Mouse (Mus musculus) macrophage (primary cell): ENCODE data around the gene Rab11a. TPM values are rescaled to one million over a fixed set of nuclear protein-coding genes. Genes with fewer than 3 reads are reported as not detected.
"Not testable (repeated sequence)": the region's sequence is repeated elsewhere in the genome, so short reads cannot be mapped to it uniquely, and the experiment has no call there.

Experiments used
- H3K27ac ChIP-seq: fragments of 350-480 bp; formaldehyde crosslinking; 2 replicates; pipeline ENCODE4 v1.9.0; 2021
- H3K36me3 ChIP-seq: fragments of 350-480 bp; formaldehyde crosslinking; 2 replicates; pipeline ENCODE4 v1.9.0; 2021; ENCODE audit errors: inconsistent target
- H3K4me3 ChIP-seq: fragments of 350-480 bp; formaldehyde crosslinking; 2 replicates; pipeline ENCODE4 v1.9.0; 2021; ENCODE audit errors: inconsistent target
- H3K79me2 ChIP-seq: fragments of 350-480 bp; formaldehyde crosslinking; 2 replicates; pipeline ENCODE4 v1.9.0; 2021; ENCODE audit errors: inconsistent target
- WGBS: methylation state at CpG from one replicate; pipeline ENCODE4 v1.1.7; 2026; ENCODE audit warnings: inconsistent platforms; ENCODE audit not compliant: missing documents; 5-methylcytosine and 5-hydroxymethylcytosine counted together
- polyA plus RNA-seq: library from polyadenylated mRNA; stranded (reverse); fragments of 250-400 nt; gene quantifications from 3 replicates; pipeline ENCODE4 v1.2.4, GENCODE M21; 2018; ENCODE audit warnings: inconsistent platforms

Rab11a gene
- polyA plus RNA-seq, 1 experiment from 2014 or later: 214 TPM

DNA sequence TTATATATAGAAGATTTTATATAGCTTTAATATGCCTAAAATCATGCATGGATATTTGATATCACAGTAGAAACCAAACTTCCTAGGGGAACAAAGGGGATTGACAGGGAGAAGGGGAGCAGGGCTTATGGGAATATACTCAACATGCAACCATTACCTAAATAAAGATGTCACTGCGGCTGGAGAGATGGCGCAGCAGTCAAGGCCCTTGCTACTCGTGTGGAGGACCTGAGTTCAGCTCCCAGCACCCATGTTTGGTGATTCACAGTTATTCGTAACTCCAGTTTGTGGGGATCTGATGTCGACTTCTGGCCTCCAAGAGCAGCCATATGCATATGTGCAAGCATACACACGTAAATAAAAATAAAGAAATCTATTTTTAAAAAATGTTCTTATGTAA lies 32.4 kb upstream of the Rab11a start:
- Histone ChIP-seq H3K4me3 (no peak overlapping the region), H3K79me2 (no peaks in the 10 kb centered on the region), H3K36me3 (no peaks in the 10 kb centered on the region), H3K27ac (no peak overlapping the region)
- WGBS: 96% methylated on average over 6 of the region's 6 CpGs

DNA sequence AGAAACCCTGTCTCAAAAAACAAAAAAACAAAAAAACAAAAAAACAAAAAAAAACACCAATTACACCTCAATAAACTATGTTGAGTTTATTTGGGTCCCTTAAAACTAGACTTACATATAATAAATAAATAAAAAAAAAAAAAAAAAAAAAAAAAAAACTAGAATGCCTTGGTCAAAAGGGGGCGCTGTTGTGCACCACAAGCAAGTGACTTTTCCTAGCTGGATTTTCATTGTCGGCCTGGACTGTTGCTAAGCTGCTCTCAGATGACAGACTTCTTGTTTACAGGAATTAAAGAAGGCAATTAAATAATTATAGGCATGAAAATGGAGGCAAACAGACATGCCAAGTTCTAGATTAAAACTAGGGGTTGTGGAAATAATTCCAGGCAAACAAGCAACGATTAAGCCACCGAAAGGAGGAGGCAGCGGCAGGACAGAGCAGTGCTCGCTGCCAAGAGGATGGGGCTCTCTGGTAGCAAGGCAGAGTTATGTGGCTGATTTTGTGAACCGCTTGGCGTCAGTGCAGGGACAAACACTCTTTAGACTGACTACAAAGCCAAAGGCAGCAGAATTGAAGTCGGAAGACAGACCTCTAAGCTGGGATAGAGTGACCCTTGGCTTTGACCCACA lies 31.6 kb upstream of the Rab11a start:
- WGBS: 77% methylated on average over 9 of the region's 9 CpGs

DNA sequence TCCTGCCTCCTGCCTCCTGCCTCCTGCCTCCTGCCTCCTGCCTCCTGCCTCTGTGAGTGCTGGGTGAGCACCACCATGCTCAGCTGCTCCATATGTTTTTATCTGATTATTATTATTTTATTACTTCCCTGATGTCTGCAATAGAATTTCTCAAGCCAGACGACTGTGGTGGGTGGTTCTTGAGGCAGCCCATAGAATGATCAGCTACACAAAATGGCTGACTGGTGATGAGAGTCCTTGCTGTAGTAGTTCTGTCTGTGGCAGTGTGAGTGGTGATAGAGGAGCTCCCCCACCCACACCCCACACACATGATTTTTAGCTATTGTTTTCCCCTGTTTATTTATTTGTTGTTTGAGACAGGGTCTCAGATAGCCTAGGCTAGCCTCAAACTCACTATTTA lies 30.2 kb upstream of the Rab11a start:
- H3K36me3 ChIP-seq: no peaks in the 10 kb centered on the region
- H3K4me3 ChIP-seq: no peak overlapping the region
- no peak overlapping the region for H3K27ac ChIP-seq
- WGBS: 29% methylated on average over 1 of the region's 1 CpGs
- H3K79me2 ChIP-seq: no peaks in the 10 kb centered on the region

More for the DNA sequence above, 31.6 kb upstream of the Rab11a start:
- Histone ChIP-seq H3K36me3 (no peaks in the 10 kb centered on the region), H3K79me2 (no peaks in the 10 kb centered on the region), H3K27ac (no peak overlapping the region), H3K4me3 (no peak overlapping the region)

DNA sequence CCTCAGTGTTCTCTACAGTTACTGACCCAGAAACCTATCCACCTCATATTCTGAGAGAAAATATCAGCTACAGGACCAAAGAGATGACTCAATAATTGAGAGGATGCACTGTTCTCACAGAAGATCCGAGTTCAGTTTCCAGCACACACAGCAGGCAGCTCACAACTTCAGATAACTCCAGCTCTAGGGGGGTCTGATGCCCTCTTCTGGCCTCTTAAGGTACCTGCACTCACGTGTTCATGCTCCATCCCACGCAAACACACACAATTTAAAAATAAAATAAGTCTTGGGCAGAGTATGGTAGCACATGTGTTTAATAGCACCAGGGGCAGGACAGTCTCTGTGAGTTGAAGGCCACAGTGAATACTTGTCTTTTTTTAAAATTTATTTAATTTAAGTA lies 28.6 kb upstream of the Rab11a start:
- H3K27ac ChIP-seq: no peak overlapping the region
- H3K36me3 ChIP-seq: no peaks in the 10 kb centered on the region
- H3K4me3 ChIP-seq: no peak overlapping the region
- 96% methylated on average over 3 of the region's 3 CpGs for whole genome bisulfite sequencing
- H3K79me2 ChIP-seq: no peaks in the 10 kb centered on the region

DNA sequence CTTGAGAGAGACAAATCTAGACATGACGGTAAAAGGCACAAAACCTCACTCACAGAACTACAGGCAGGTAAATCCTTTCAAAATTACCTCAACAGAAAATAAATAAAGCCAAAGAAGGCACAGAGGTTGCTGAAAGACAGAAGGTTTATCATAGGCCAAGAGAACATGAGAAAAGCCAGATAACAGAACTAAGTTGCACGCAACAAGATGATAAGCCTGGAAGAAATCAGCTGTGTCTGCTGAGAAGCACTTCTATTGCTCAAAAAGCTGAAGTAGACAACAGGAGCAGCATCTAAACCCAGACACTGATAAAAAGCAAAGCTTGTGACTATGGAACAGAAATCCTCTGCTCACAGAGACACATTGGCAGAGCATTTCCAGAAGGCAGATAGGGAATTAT lies 27.3 kb upstream of the Rab11a start:
- 100% methylated on average over 2 of the region's 2 CpGs for WGBS
- no peaks in the 10 kb centered on the region for H3K36me3 ChIP-seq
- H3K4me3 ChIP-seq: no peak overlapping the region
- no peak overlapping the region for H3K27ac ChIP-seq
- H3K79me2 ChIP-seq: no peaks in the 10 kb centered on the region

DNA sequence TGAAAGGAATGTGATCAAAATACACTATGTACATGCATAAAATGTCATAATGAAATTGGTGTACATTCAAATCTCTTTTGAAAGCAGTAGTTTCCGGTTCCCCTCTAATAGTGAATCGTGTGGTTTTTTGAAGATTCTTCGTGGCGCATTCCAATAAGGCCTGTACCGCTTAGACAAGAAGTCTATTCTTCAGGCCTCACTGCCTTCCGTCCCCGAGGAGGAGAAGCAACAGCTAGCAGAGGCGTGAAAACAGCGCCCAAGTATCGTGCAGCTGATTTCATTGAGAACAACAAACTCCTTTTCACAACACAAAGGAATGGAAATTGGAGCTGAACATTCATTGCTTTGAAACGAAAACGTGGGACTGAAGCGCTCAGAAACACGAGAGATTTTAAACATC lies 20.5 kb upstream of the Rab11a start:
- WGBS: 89% methylated on average over 14 of the region's 14 CpGs
- Histone ChIP-seq H3K36me3 (no peaks in the 10 kb centered on the region), H3K4me3 (no peak overlapping the region), H3K27ac (no peak overlapping the region), H3K79me2 (no peaks in the 10 kb centered on the region)

DNA sequence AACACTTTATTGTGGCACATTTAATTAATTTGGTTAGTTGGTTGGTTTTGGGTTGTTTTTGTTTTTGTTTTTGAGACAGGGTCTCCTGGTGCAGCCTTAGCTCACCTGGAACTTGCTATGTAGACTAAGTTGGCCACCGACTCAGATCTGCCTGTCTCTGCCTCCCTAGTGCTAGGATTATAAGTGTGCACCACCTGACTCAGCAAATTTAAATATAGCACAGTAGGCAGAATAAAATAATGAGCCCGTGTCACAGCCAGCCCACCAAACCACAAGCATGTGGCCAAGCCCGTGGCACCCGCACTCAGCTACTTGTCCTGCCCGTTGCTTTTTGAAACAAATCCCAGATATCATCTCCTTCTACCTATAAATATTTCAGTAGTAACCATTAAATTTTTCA lies 15.0 kb upstream of the Rab11a start:
- no peak overlapping the region for H3K4me3 ChIP-seq
- no peak overlapping the region for H3K27ac ChIP-seq
- H3K36me3 ChIP-seq: no peaks in the 10 kb centered on the region
- WGBS: 15% methylated on average over 5 of the region's 5 CpGs
- H3K79me2 ChIP-seq: no peaks in the 10 kb centered on the region

DNA sequence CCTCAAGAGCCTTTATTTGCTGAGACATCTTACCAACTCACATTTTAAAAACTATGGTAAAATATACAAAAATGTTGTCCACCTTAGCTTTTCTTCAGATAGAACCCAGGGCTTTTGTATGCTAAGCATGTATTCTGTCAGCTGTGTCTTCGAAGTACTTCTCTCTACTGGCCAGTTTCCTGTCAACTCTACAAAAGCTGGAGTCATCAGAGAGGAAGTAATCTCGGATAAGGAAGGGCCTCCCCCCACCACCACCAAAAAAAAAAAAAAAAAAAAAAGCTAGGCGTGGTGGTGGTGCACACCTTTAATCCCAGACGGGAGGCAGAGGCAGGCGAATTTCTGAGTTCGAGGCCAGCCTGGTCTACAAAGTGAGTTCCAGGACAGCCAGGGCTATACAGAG lies 11.8 kb upstream of the Rab11a start:
- H3K36me3 ChIP-seq: no peaks in the 10 kb centered on the region
- WGBS: 39% methylated on average over 5 of the region's 6 CpGs
- no peaks in the 10 kb centered on the region for H3K79me2 ChIP-seq
- no peak overlapping the region for H3K4me3 ChIP-seq
- H3K27ac ChIP-seq: peak overlapping the region; percentile 39; the same call in 1 of the 2 replicates

DNA sequence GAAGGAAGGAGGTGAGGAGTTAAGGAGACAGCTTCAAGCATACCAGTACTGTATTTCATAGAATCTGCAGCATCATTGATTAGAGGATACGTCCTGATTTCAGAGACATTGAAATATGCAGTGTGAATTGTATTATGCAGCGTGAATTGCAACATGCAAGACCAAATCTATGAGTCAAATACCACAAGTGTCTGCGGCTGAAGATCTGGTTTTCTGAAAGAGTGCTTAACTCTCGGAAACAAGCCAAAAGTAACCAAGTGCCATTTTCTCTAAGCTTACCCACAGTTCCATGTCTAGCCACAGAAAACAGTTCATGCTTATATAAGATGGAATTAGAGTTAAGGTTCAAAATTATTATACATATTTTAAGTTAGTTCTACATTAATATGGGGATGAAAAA lies 10.2 kb upstream of the Rab11a start:
- Histone ChIP-seq H3K79me2 (no peaks in the 10 kb centered on the region), H3K4me3 (no peak overlapping the region), H3K27ac (no peak overlapping the region), H3K36me3 (no peaks in the 10 kb centered on the region)
- WGBS: 93% methylated on average over 4 of the region's 4 CpGs

DNA sequence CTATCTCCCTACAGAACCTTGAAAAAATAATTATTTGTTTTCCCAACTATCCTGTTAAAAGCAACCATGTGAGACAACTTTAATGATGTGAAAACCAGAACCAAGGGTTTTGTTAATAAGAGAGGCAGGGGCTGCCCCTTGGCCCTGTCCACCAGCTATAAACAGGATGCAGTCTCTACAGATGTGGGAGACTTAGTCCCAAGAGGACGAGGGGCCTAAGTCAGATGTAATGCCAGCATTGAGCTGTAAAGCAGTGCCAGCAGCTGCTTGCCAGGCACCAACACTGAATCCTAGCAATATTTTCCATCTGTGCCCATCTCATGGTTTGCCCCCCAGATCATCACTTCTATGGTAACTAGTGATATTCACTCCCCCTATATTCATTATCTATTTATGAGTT lies 4.9 kb upstream of the Rab11a start:
- WGBS: 67% methylated on average over 1 of the region's 1 CpGs
- Histone ChIP-seq H3K27ac (no peak overlapping the region), H3K4me3 (no peak overlapping the region), H3K36me3 (no peaks in the 10 kb centered on the region), H3K79me2 (no peaks in the 10 kb centered on the region)

DNA sequence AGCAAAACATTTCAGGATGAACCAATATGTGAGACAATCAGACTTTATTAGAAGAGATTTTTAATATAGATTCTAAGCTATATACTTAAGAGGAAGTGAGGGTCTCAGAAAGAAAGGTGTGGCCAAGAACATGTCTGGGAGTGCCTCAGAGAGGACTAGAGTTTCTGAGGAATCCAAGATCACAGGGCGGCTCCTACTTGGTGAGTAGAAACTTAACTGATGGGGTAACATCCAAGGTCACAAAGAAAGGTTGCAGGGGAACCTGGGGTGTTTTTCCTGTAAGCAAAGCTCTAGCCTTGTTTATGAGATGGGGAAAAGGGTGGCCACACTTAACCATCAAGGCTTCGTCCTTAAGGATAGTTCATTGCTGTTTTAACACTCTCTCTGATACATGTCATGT lies 1.4 kb upstream of the Rab11a start:
- Histone ChIP-seq H3K36me3 (no peaks in the 10 kb centered on the region), H3K79me2 (peaks cover 33% of the 10 kb centered on the region), H3K27ac (no peak overlapping the region), H3K4me3 (no peak overlapping the region)
- WGBS: 97% methylated on average over 2 of the region's 2 CpGs

DNA sequence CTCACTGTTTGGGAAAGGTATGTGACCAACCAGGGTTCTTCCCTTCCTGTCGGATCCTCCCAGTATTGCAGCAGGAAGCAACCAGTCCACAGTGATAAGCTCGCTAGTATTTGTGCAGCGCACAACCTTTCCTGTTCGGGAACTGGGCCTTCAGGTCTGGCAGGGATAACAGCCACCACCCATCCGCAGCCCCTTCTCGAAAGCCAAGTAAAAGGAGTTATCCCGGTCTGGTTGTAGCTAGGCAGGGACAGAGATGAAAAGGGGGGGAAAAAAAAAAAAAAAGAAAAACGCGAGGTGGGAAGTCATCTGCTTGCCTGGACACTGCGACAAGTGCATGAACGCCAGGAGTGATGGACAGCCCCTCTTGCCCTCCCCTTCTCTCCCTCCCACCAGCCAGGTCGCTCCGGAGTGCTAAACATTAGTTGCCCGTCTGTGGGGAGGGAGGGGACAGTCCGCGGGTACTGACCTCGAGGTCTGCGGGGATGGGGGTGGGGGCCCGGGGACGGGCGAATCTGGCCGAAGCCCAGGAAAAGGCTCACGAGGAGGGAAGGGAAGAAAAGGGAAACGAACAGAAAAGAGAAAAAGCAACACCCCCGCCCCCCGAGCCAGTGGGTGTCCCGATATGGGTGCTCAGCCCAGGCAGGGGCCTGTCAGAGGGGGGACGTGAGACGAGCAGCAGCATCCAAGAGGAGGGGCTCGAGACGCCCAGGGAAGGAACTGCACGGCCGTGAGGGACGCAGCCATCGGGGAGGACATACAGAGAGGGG lies 736 bp downstream of the Rab11a start:
- WGBS: 3% methylated on average over 26 of the region's 35 CpGs
- Histone ChIP-seq H3K36me3 (no peaks in the 10 kb centered on the region), H3K27ac (peak overlapping the region; percentile 80), H3K4me3 (peak overlapping the region; percentile 92), H3K79me2 (peaks cover 54% of the 10 kb centered on the region)

DNA sequence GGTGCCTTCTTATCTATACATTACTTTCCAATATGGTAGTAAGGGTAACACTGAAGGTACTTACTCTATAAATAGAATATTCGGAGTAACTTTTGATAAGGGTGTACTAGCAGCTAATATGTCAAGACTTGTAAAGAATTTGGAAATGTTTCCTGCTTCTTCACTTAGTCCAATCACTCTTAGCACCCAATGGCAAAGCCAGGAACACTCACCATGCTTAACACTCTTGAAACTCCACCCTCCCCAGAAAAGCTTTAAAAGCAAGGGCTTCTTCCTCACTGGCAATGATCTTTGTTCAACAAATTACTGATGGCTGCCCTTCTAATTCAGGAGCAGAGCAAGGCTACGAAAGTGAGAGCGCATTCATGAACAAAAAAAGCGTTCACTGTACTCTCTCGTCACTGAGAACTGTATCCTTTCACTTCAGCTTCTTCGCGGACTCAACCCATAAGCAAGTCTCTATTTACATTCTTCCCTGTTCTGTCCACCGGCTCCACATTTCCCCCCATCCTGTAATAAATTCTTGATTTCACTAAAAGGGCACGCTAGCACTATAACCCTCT lies 1.4 kb downstream of the Rab11a start:
- peak overlapping the region; percentile 92 for H3K4me3 ChIP-seq
- WGBS: 3% methylated on average over 9 of the region's 9 CpGs
- H3K27ac ChIP-seq: peak overlapping the region; percentile 80
- H3K79me2 ChIP-seq: peaks cover 61% of the 10 kb centered on the region
- no peaks in the 10 kb centered on the region for H3K36me3 ChIP-seq

DNA sequence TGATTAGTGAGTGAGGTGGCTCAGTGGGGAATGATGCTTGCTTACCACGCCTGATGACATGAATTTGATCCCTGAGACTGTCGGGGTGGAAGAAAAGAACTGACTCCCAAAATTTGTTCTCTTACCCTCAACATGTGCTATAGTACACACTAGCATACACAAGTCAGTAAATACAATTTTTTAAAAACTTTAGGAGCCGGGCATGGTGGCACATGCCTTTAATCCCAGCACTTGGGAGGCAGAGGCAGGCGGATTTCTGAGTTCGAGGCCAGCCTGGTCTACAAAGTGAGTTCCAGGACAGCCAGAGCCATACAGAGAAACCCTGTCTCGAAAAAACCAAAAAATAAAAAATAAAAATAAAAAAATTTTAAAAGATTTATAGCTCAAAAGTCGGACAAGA lies 2.6 kb downstream of the Rab11a start:
- peaks cover 73% of the 10 kb centered on the region for H3K79me2 ChIP-seq
- peak overlapping the region; percentile 80 for H3K27ac ChIP-seq
- 84% methylated on average over 3 of the region's 7 CpGs for WGBS
- not testable (repeated sequence) for H3K36me3 ChIP-seq, H3K4me3 ChIP-seq

DNA sequence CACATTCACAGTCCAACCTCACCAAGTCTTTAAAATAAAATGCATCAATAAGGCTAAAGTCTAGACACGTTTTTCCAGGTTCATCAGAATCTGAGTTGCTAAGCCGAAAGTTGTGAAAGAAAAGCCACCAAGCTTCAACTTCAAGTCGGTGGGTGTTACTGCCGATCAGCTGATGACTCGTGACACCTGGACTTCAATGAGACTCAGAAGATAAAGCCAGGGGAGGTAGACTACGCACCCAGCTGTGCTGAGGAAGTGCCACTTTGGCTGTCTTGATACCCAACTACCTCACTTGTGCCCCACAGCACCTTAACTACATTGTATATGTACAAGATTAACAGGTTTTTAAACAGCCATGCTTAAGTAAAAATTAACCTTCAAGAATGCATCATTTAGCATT lies 3.4 kb downstream of the Rab11a start:
- WGBS: 83% methylated on average over 6 of the region's 6 CpGs
- Histone ChIP-seq H3K36me3 (no peaks in the 10 kb centered on the region), H3K4me3 (no peak overlapping the region), H3K79me2 (peaks cover 81% of the 10 kb centered on the region), H3K27ac (peak overlapping the region; percentile 80)
